Mouse (Mus musculus): ENCODE measurements around the gene Acsl5.
A peak's percentile ranks its signal among the peaks of the same experiment; 100 is the strongest.

DNA sequence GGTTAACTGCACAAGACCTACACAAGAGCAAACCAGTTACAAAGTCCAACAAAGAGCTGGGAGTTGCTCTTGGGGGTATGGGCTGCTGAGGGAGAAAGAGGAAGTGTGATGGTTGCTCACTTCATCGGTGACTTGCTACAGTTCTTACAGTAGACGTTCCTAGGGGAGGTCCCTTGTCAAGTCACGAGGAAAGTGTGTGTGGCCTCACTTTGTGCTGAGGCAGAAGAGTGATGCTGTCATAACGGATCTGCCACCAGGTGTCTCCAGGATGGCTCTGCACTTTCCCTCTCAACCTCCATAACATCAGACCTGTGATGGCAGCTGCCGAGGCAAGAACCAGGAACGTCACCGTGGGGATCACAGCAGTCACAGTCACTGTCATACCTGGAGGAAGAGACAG, 24.6 kb upstream of the Acsl5 start:
- TF ChIP-seq CTCF (IDR thresholded peaks at IDR 0.05) = peak; percentile 31; the same call in 1 of the 2 replicates
- no peak for TF ChIP-seq EP300 (IDR thresholded peaks at IDR 0.05)
